In the genomic region with DNA sequence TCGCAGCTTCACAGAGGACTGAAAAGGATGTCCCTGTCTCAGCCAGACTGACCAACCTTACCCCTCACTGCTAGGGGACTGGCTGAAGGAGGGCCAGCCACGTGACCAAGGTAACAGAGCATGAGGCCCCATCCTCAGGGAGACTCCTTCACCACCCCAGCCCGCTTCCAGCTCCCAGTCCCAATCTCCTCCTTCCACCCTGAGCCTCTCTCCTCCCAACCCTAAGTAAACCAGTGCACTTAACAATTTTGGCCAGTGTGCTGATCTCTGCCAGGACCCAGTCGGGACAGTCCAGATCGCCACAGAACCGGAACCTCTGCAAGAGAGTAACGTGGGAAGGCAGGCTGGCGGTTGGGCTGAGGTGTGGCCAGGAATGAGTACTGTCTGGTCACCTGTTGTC, we compare ENCODE assay signal across 8 mouse cellular contexts. TPM values are rescaled to one million over a fixed set of nuclear protein-coding genes. Genes with fewer than 3 reads are reported as not detected.
DNase-seq lines count a peak whose midpoint lies in the region; ATAC-seq and TF ChIP-seq lines count a peak whose summit lies in the region.

No protein-coding gene starts in this region.

- no peak for ATAC-seq in midbrain, embryonic 11.5 days (ENCODE audit: low FRiP score)

- no peaks in the 10 kb centered on the region for H3K27me3 ChIP-seq in cerebellum, adult 2 months (ENCODE audit: control insufficient read depth, insufficient read depth, low read length)
- H3K27me3 ChIP-seq in midbrain, embryonic 10.5 days (ENCODE audit: low read depth, poor library complexity, severe bottlenecking), result 0 out of 2 replicates have a peak, but pooled peaks cover 3% of the 10 kb centered on the region
- no peaks in the 10 kb centered on the region for H3K27me3 ChIP-seq in midbrain, embryonic 11.5 days (ENCODE audit: control insufficient read depth, insufficient read depth, low read length)
- H3K27me3 ChIP-seq in limb, embryonic 10.5 days (ENCODE audit: low read depth, poor library complexity, severe bottlenecking), result no peaks in the 10 kb centered on the region

- peak overlapping the region; percentile 1 for H3K4me3 ChIP-seq in cerebellum, adult 2 months (replicated peaks; ENCODE audit: insufficient read depth, low read depth, low read length)
- peak overlapping the region; percentile 93 for H3K4me3 ChIP-seq in midbrain, embryonic 10.5 days
- no peak overlapping the region for H3K4me3 ChIP-seq in midbrain, embryonic 11.5 days (ENCODE audit: low read depth, low read length)
- H3K4me3 ChIP-seq in limb, embryonic 10.5 days, result peak overlapping the region; percentile 90
- peak overlapping the region; percentile 73; the same call in 1 of the 2 replicates for H3K4me3 ChIP-seq in olfactory bulb, adult 2 months (ENCODE audit: insufficient read depth, low read depth, low read length)

- no peak for DNase-seq in cerebellum, adult 2 months
- no peak for DNase-seq in cerebellum, adult 11-12 months
- DNase-seq in midbrain, embryonic 10.5 days (ENCODE audit: low spot score), result no peak
- DNase-seq in midbrain, embryonic 11.5 days (ENCODE audit: low spot score, missing footprints), result no peak
- DNase-seq in limb, embryonic 10.5 days (ENCODE audit: low spot score), result no peak
- DNase-seq in adrenal gland, adult 18-20 months (ENCODE audit: low spot score in 2 of 2), result no peak
- no peak for DNase-seq in left cerebral cortex, adult 9 months (ENCODE audit: low spot score in 2 of 2)

- TF ChIP-seq CTCF in cerebellum, adult 2 months (IDR thresholded peaks at IDR 0.05; ENCODE audit: borderline replicate concordance, insufficient read depth, low read depth, low read length), result no peak
- TF ChIP-seq CTCF in olfactory bulb, adult 2 months (IDR thresholded peaks at IDR 0.05; ENCODE audit: insufficient read depth, low read depth, low read length), result no peak

- WGBS in cerebellum, adult 2 months, result 87% methylated on average over 8 of the region's 8 CpGs
- 96% methylated on average over 8 of the region's 8 CpGs for WGBS in midbrain, embryonic 10.5 days
- 85% methylated on average over 8 of the region's 8 CpGs for WGBS in midbrain, embryonic 11.5 days
- WGBS in limb, embryonic 10.5 days, result 89% methylated on average over 8 of the region's 8 CpGs
- WGBS in olfactory bulb, adult 2 months, result 84% methylated on average over 8 of the region's 8 CpGs

- peaks cover 8% of the 10 kb centered on the region for H3K4me1 ChIP-seq in cerebellum, adult 2 months (ENCODE audit: control insufficient read depth, insufficient read depth, low read length)
- H3K4me1 ChIP-seq in midbrain, embryonic 10.5 days, result peaks cover 20% of the 10 kb centered on the region
- peaks cover 7% of the 10 kb centered on the region for H3K4me1 ChIP-seq in midbrain, embryonic 11.5 days (ENCODE audit: control insufficient read depth, insufficient read depth, low read length)
- H3K4me1 ChIP-seq in limb, embryonic 10.5 days, result peaks cover 19% of the 10 kb centered on the region
- H3K4me1 ChIP-seq in olfactory bulb, adult 2 months (ENCODE audit: control insufficient read depth, insufficient read depth, low read length), result peaks cover 20% of the 10 kb centered on the region

- H3K9ac ChIP-seq in midbrain, embryonic 11.5 days (ENCODE audit: low read length), result no peak overlapping the region

- no peaks in the 10 kb centered on the region for H3K9me3 ChIP-seq in midbrain, embryonic 10.5 days (replicated peaks)
- no peaks in the 10 kb centered on the region for H3K9me3 ChIP-seq in midbrain, embryonic 11.5 days (ENCODE audit: control insufficient read depth, low read length)
- H3K9me3 ChIP-seq in limb, embryonic 10.5 days (replicated peaks), result no peaks in the 10 kb centered on the region

- no peak overlapping the region for H3K4me2 ChIP-seq in midbrain, embryonic 11.5 days

- H3K36me3 ChIP-seq in midbrain, embryonic 10.5 days, result peaks cover 19% of the 10 kb centered on the region
- H3K36me3 ChIP-seq in midbrain, embryonic 11.5 days (ENCODE audit: control insufficient read depth, insufficient read depth, low read length), result no peaks in the 10 kb centered on the region
- H3K36me3 ChIP-seq in limb, embryonic 10.5 days, result peaks cover 13% of the 10 kb centered on the region; the same call in 1 of the 2 replicates

- TF ChIP-seq POLR2A in cerebellum, adult 2 months (IDR thresholded peaks at IDR 0.05; ENCODE audit: borderline replicate concordance, insufficient read depth, low read length), result no peak
- TF ChIP-seq POLR2A in olfactory bulb, adult 2 months (IDR thresholded peaks at IDR 0.05; ENCODE audit: insufficient read depth, low read depth, low read length), result no peak

- H3K27ac ChIP-seq in cerebellum, adult 2 months (ENCODE audit: insufficient read depth, low read length), result no peak overlapping the region
- no peak overlapping the region for H3K27ac ChIP-seq in midbrain, embryonic 10.5 days (replicated peaks)
- H3K27ac ChIP-seq in midbrain, embryonic 11.5 days (ENCODE audit: low read depth, low read length), result no peak overlapping the region
- no peak overlapping the region for H3K27ac ChIP-seq in limb, embryonic 10.5 days
- no peak overlapping the region for H3K27ac ChIP-seq in olfactory bulb, adult 2 months (ENCODE audit: insufficient read depth, low read depth, low read length)

RNA-seq across cellular contexts. Expression of a gene that starts 1.3 kb away (rescaled TPM):
- 150 and 170 TPM in 2 replicates for polyA plus RNA-seq in cerebellum, adult 2 months (2012; rRNA removed)
- 117 and 122 TPM in 2 replicates for polyA plus RNA-seq in midbrain, embryonic 10.5 days (2016; fragmentation: Nextera tagmentation; extraction: Ambion mirVana)
- polyA plus RNA-seq in midbrain, embryonic 11.5 days (2014; fragmentation: Nextera tagmentation; extraction: Ambion mirVana), result 91.6 and 100.0 TPM in 2 replicates
- polyA plus RNA-seq in limb, embryonic 10.5 days (2016; fragmentation: Nextera tagmentation; extraction: Ambion mirVana), result 106 and 107 TPM in 2 replicates
- not detected in 2 replicates for polyA plus RNA-seq in olfactory bulb, adult 2 months (2012; ENCODE audit: insufficient read depth, insufficient read length, low replicate concordance, missing spikeins)
- 10 to 100 TPM; 52.3 to 57.6 TPM for total RNA-seq in adrenal gland, adult 18-20 months (2021)

RNA-seq across cellular contexts. Expression of a gene that starts 8.7 kb away (rescaled TPM):
- polyA plus RNA-seq in cerebellum, adult 2 months (2012; rRNA removed), result 15.2 and 15.7 TPM in 2 replicates
- 5.4 and 7.1 TPM in 2 replicates for polyA plus RNA-seq in midbrain, embryonic 10.5 days (2016; fragmentation: Nextera tagmentation; extraction: Ambion mirVana)
- polyA plus RNA-seq in midbrain, embryonic 11.5 days (2014; fragmentation: Nextera tagmentation; extraction: Ambion mirVana), result 5.8 and 5.9 TPM in 2 replicates
- 6.1 and 6.9 TPM in 2 replicates for polyA plus RNA-seq in limb, embryonic 10.5 days (2016; fragmentation: Nextera tagmentation; extraction: Ambion mirVana)
- polyA plus RNA-seq in olfactory bulb, adult 2 months (2012; ENCODE audit: insufficient read depth, insufficient read length, low replicate concordance, missing spikeins), result not detected in 2 replicates
- 10 to 100 TPM in 1 of 2 experiments, 1 to 10 TPM in 1; 8.2 to 11.1 TPM for total RNA-seq in adrenal gland, adult 18-20 months (2021)

RNA-seq across cellular contexts. Expression of a gene that starts 26.3 kb away (rescaled TPM):
- polyA plus RNA-seq in cerebellum, adult 2 months (2012; rRNA removed), result 192 and 203 TPM in 2 replicates
- 61.1 and 69.7 TPM in 2 replicates for polyA plus RNA-seq in midbrain, embryonic 10.5 days (2016; fragmentation: Nextera tagmentation; extraction: Ambion mirVana)
- polyA plus RNA-seq in midbrain, embryonic 11.5 days (2014; fragmentation: Nextera tagmentation; extraction: Ambion mirVana), result 17.5 and 18.0 TPM in 2 replicates
- polyA plus RNA-seq in limb, embryonic 10.5 days (2016; fragmentation: Nextera tagmentation; extraction: Ambion mirVana), result 62.2 and 72.1 TPM in 2 replicates
- not detected in 2 replicates for polyA plus RNA-seq in olfactory bulb, adult 2 months (2012; ENCODE audit: insufficient read depth, insufficient read length, low replicate concordance, missing spikeins)
- 100 to 1,000 TPM; 108 to 151 TPM for total RNA-seq in adrenal gland, adult 18-20 months (2021)

Comparison
In these comparisons a context has a peak if more than half of its experiments do, and no peak if none do; other contexts are left out.
1. RNA of a gene that starts 1.3 kb away (polyA plus RNA-seq): 150 to 170 TPM in cerebellum, adult 2 months, 117 to 122 TPM in midbrain, embryonic 10.5 days, 106 to 107 TPM in limb, embryonic 10.5 days and 91.6 to 100.0 TPM in midbrain, embryonic 11.5 days; not detected in olfactory bulb, adult 2 months; every median in the first group is over 10 times any median in the second.
2. RNA of a gene that starts 26.3 kb away (polyA plus RNA-seq): 192 to 203 TPM in cerebellum, adult 2 months, 62.2 to 72.1 TPM in limb, embryonic 10.5 days, 61.1 to 69.7 TPM in midbrain, embryonic 10.5 days and 17.5 to 18.0 TPM in midbrain, embryonic 11.5 days; not detected in olfactory bulb, adult 2 months; every median in the first group is over 10 times any median in the second.